Mouse (Mus musculus): Measurements from ENCODE around the gene Upf2. TPM values are rescaled to one million over a fixed set of nuclear protein-coding genes. Genes with fewer than 3 reads are reported as not detected.
"Not testable (repeated sequence)": the region's sequence is repeated elsewhere in the genome, so short reads cannot be mapped to it uniquely, and the experiment has no call there.

Upf2 gene
- polyA plus RNA-seq, 1 experiment from 2014 or later, result 13.7 TPM

DNA sequence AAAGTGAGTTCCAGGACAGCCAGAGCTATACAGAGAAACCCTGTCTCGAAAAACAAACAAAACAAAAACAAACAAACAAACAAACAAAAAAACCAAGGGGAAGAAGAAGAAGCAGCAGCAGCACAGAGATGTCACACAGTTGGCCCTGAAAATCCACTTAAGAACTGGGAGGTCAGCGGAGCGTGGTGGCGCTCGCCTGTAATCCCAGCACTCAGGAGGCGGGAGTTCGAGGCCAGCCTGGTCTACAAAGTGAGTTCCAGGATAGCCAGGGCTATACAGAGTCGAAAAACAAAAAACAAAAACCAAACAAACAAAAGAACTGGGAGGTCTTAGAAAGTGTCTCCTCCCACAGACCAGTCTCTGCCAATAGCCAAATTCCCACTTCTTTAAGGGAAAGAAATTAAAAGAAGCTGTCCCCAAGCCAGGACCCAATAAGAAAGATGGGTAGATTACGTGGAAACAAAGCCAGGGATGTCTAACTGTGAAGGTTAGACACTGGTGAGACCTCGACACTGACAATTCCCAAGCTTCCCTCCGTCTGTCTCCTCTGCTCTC lies 9.3 kb upstream of the Upf2 start:
- Histone ChIP-seq H3K4me3 (ENCODE audit: low read depth, low read length) (peak overlapping the region; percentile 49), H3K27ac (ENCODE audit: low read length) (no peak overlapping the region), H3K4me1 (ENCODE audit: control insufficient read depth, insufficient read depth, low read length) (no peaks in the 10 kb centered on the region), H3K36me3 (ENCODE audit: control insufficient read depth, insufficient read depth, low read length) (no peaks in the 10 kb centered on the region), H3K4me2 (replicated peaks; ENCODE audit: low read depth, low read length) (peak overlapping the region; percentile 63), H3K27me3 (ENCODE audit: control insufficient read depth, insufficient read depth, low read length) (no peaks in the 10 kb centered on the region), H3K9me3 (ENCODE audit: control insufficient read depth, low read depth, low read length) (no peaks in the 10 kb centered on the region), H3K9ac (replicated peaks; ENCODE audit: low read depth, low read length) (peak overlapping the region; percentile 55; the same call in 1 of the 2 replicates)
- WGBS, result 60% methylated on average over 11 of the region's 11 CpGs
- ATAC-seq (ENCODE audit: insufficient number of reproducible peaks, insufficient read depth, low FRiP score, low read depth), result no peak

DNA sequence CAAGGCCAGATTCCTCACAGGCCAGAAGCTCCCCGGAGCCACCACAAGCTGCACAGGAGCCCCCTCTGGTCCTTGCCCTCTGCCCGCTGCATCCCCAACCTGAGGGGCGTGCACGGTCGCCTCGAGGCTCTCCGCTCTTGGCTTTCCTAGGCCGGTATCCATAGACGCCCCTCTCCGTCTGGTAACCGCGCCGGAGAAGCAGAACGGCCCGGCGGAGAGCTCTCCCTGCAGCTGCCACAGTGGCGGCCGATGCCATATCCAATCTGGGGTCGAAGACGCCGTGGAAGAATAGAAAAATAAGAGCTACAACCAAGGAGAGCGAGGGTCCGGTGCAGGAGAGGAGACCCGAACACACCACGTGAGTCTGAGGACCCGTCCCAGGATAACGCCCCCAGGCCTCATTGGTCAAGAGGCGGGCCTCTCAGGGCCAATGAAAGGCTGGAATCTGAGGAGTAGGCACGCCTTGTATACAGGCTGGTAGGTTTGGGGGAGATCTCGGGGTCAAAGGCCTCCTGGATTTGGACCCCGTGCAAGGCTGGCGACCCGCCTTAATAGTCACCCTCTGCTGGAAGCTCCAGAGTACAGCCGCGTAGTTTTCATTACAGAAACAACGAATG lies 8.7 kb upstream of the Upf2 start, which contains the start of gene Dhtkd1:
Gene Dhtkd1 (minus strand): TSS at position 377 of the 617 bp plus-strand sequence.
- peak; percentile 92 for ATAC-seq (ENCODE audit: insufficient number of reproducible peaks, insufficient read depth, low FRiP score, low read depth)
- H3K4me1 ChIP-seq (ENCODE audit: control insufficient read depth, insufficient read depth, low read length), result no peaks in the 10 kb centered on the region
- no peaks in the 10 kb centered on the region for H3K9me3 ChIP-seq (ENCODE audit: control insufficient read depth, low read depth, low read length)
- H3K9ac ChIP-seq (replicated peaks; ENCODE audit: low read depth, low read length), result peak within 1 kb of the TSS; percentile 55
- no peaks in the 10 kb centered on the region for H3K36me3 ChIP-seq (ENCODE audit: control insufficient read depth, insufficient read depth, low read length)
- H3K27ac ChIP-seq (ENCODE audit: low read length), result no peak within 1 kb of the TSS
- WGBS, result under 1% methylated on average over 36 of the region's 36 CpGs
- no peaks in the 10 kb centered on the region for H3K27me3 ChIP-seq (ENCODE audit: control insufficient read depth, insufficient read depth, low read length)
- peak within 1 kb of the TSS; percentile 49 for H3K4me3 ChIP-seq (ENCODE audit: low read depth, low read length)
- peak within 1 kb of the TSS; percentile 63 for H3K4me2 ChIP-seq (replicated peaks; ENCODE audit: low read depth, low read length)

DNA sequence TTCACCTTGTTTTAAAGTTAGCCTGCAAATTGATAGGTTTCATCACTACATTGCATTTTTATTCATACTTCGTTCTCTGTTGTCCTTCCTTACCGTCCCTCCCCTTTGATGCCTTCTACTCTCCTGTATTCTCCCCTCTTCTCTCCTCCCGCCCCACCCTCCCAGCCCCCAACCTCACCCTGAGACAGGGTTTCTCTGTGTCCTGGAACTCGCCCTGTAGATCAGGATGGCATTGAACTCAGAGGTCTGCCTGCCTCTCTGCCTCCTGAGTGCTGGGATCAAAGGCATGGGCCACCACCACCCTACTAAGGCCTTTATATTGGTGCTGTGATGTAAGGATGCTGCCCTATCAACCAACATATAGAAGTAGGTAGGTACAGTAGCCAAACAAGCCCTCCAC lies 8.2 kb upstream of the Upf2 start:
- Histone ChIP-seq H3K9me3 (ENCODE audit: control insufficient read depth, low read depth, low read length) (no peaks in the 10 kb centered on the region), H3K4me2 (replicated peaks; ENCODE audit: low read depth, low read length) (peak overlapping the region; percentile 63), H3K27me3 (ENCODE audit: control insufficient read depth, insufficient read depth, low read length) (no peaks in the 10 kb centered on the region), H3K4me3 (ENCODE audit: low read depth, low read length) (peak overlapping the region; percentile 49), H3K4me1 (ENCODE audit: control insufficient read depth, insufficient read depth, low read length) (no peaks in the 10 kb centered on the region), H3K27ac (ENCODE audit: low read length) (no peak overlapping the region), H3K9ac (replicated peaks; ENCODE audit: low read depth, low read length) (no peak overlapping the region), H3K36me3 (ENCODE audit: control insufficient read depth, insufficient read depth, low read length) (no peaks in the 10 kb centered on the region)
- WGBS, result 32% methylated on average over 4 of the region's 4 CpGs
- ATAC-seq (ENCODE audit: insufficient number of reproducible peaks, insufficient read depth, low FRiP score, low read depth), result no peak

DNA sequence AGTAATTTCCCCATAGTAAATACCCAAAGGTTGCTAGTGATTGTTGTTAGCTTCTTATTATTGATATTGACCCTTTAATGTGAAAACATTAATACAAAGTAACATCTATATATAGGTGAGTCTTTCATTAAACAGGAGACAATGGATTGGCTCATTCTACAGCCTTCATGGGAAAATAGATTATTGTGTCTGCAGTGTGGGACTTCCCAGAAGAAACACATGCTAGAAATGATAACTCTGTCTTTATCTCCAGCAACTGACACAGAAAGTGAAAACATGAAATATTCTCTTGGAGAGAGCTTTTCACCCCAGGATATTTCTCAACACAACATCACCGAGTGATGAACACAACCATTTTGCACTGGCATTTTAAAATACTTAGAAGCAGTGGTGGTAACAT lies 5.6 kb upstream of the Upf2 start:
- Histone ChIP-seq H3K9me3 (ENCODE audit: control insufficient read depth, low read depth, low read length) (no peaks in the 10 kb centered on the region), H3K4me3 (ENCODE audit: low read depth, low read length) (no peak overlapping the region), H3K9ac (replicated peaks; ENCODE audit: low read depth, low read length) (no peak overlapping the region), H3K27me3 (ENCODE audit: control insufficient read depth, insufficient read depth, low read length) (no peaks in the 10 kb centered on the region), H3K4me2 (replicated peaks; ENCODE audit: low read depth, low read length) (no peak overlapping the region), H3K36me3 (ENCODE audit: control insufficient read depth, insufficient read depth, low read length) (no peaks in the 10 kb centered on the region), H3K4me1 (ENCODE audit: control insufficient read depth, insufficient read depth, low read length) (0 out of 2 replicates have a peak, but pooled peaks cover 3% of the 10 kb centered on the region), H3K27ac (ENCODE audit: low read length) (no peak overlapping the region)
- ATAC-seq (ENCODE audit: insufficient number of reproducible peaks, insufficient read depth, low FRiP score, low read depth), result no peak
- 88% methylated on average over 1 of the region's 1 CpGs for WGBS

DNA sequence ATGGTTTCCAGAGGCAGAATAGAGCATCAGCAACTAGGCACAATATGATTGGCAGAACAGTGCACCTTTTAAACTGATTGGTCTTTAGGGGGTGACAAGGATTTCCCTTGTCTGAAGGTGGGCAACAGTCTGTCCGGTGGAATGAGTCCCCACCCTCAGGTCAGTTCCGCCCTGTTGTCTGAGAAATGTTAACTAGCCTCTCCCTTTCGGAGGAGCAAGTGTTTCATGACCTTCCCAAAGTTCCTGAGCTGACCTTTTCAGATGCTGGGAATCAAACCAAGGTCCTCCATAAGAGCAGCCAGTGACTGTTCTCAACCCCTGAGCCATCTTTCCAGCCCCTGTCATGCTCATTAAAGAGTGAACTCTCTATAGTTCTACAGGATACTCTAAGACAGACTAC lies 4.4 kb upstream of the Upf2 start:
- Histone ChIP-seq H3K9me3 (ENCODE audit: control insufficient read depth, low read depth, low read length) (no peaks in the 10 kb centered on the region), H3K4me2 (replicated peaks; ENCODE audit: low read depth, low read length) (no peak overlapping the region), H3K27me3 (ENCODE audit: control insufficient read depth, insufficient read depth, low read length) (no peaks in the 10 kb centered on the region), H3K4me1 (ENCODE audit: control insufficient read depth, insufficient read depth, low read length) (0 out of 2 replicates have a peak, but pooled peaks cover 3% of the 10 kb centered on the region), H3K9ac (replicated peaks; ENCODE audit: low read depth, low read length) (no peak overlapping the region), H3K4me3 (ENCODE audit: low read depth, low read length) (no peak overlapping the region), H3K36me3 (ENCODE audit: control insufficient read depth, insufficient read depth, low read length) (no peaks in the 10 kb centered on the region), H3K27ac (ENCODE audit: low read length) (no peak overlapping the region)
- ATAC-seq (ENCODE audit: insufficient number of reproducible peaks, insufficient read depth, low FRiP score, low read depth), result no peak
- 82% methylated on average over 3 of the region's 3 CpGs for WGBS

DNA sequence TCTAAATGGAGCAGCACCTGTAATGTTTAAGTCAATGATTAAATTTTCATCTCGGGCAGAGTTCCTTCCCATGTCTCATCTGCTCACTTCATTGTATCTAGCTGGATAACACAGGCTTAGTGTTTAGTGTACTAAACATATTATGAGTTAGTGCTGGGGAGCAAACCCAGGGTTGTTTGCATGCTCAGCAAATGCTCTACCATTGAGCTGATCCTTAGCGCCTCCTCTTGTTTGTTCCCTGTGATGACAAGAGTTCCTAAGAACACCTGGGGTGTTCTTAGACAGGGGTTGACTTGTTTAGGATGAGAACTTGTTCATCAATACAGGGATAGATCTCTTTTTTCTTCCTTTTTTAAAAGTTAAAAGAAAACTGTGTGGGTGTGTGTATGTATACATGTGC lies 2.3 kb upstream of the Upf2 start:
- no peak overlapping the region for H3K9ac ChIP-seq (replicated peaks; ENCODE audit: low read depth, low read length)
- no peak overlapping the region for H3K4me3 ChIP-seq (ENCODE audit: low read depth, low read length)
- H3K4me1 ChIP-seq (ENCODE audit: control insufficient read depth, insufficient read depth, low read length), result peaks cover 9% of the 10 kb centered on the region; the same call in 1 of the 2 replicates
- H3K27ac ChIP-seq (ENCODE audit: low read length), result no peak overlapping the region
- H3K27me3 ChIP-seq (ENCODE audit: control insufficient read depth, insufficient read depth, low read length), result no peaks in the 10 kb centered on the region
- 86% methylated on average over 2 of the region's 2 CpGs for WGBS
- H3K9me3 ChIP-seq (ENCODE audit: control insufficient read depth, low read depth, low read length), result no peaks in the 10 kb centered on the region
- ATAC-seq (ENCODE audit: insufficient number of reproducible peaks, insufficient read depth, low FRiP score, low read depth), result no peak
- H3K4me2 ChIP-seq (replicated peaks; ENCODE audit: low read depth, low read length), result no peak overlapping the region
- H3K36me3 ChIP-seq (ENCODE audit: control insufficient read depth, insufficient read depth, low read length), result no peaks in the 10 kb centered on the region

DNA sequence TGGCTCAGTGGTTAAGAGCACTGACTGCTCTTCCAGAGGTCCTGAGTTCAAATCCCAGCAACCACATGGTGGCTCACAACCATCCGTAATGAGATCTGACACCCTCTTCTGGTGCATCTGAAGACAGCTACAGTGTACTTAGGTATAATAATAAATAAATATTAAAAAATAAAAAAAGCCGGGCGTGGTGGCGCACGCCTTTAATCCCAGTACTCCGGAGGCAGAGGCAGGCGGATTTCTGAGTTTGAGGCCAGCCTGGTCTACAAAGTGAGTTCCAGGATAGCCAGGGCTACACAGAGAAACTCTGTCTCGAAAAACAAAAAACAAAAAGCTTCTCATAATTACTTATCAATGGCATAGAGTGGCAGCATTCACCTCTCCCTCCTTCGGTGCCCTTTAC lies 1.4 kb upstream of the Upf2 start:
- not testable (repeated sequence) for H3K27me3 ChIP-seq (ENCODE audit: control insufficient read depth, insufficient read depth, low read length); H3K36me3 ChIP-seq (ENCODE audit: control insufficient read depth, insufficient read depth, low read length); ATAC-seq (ENCODE audit: insufficient number of reproducible peaks, insufficient read depth, low FRiP score, low read depth); H3K4me1 ChIP-seq (ENCODE audit: control insufficient read depth, insufficient read depth, low read length); H3K9me3 ChIP-seq (ENCODE audit: control insufficient read depth, low read depth, low read length)
- Histone ChIP-seq H3K4me3 (ENCODE audit: low read depth, low read length) (peak overlapping the region; percentile 91; the same call in 1 of the 2 replicates), H3K4me2 (replicated peaks; ENCODE audit: low read depth, low read length) (peak overlapping the region; percentile 63), H3K9ac (replicated peaks; ENCODE audit: low read depth, low read length) (0 out of 2 replicates have a peak overlapping the region, but pooled peaks have one; percentile 80), H3K27ac (ENCODE audit: low read length) (peak overlapping the region; percentile 77; the same call in 1 of the 2 replicates)
- WGBS, result 92% methylated on average over 9 of the region's 9 CpGs

DNA sequence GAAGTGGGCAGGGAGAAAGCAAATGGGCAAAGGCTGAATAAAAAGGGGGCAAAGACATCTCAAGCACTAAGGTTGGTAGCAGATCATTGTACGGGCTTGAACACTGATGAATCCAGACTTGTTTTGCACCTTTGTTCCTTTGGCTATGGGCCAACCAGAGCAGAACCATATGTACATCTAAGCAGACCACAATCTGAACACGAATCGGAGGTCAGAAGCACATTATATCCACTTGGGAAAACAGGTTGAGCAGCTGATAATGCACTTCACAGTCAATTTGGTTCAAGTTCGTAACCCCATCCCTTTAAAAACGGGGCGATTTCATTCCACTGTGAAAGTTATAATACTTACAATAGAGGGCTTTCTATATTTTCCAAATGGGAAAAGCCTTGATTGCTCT lies 964 bp upstream of the Upf2 start:
- Histone ChIP-seq H3K9ac (replicated peaks; ENCODE audit: low read depth, low read length) (peak overlapping the region; percentile 80), H3K4me3 (ENCODE audit: low read depth, low read length) (peak overlapping the region; percentile 91), H3K27ac (ENCODE audit: low read length) (peak overlapping the region; percentile 77), H3K9me3 (ENCODE audit: control insufficient read depth, low read depth, low read length) (no peaks in the 10 kb centered on the region), H3K36me3 (ENCODE audit: control insufficient read depth, insufficient read depth, low read length) (no peaks in the 10 kb centered on the region), H3K4me2 (replicated peaks; ENCODE audit: low read depth, low read length) (peak overlapping the region; percentile 63), H3K27me3 (ENCODE audit: control insufficient read depth, insufficient read depth, low read length) (no peaks in the 10 kb centered on the region), H3K4me1 (ENCODE audit: control insufficient read depth, insufficient read depth, low read length) (peaks cover 9% of the 10 kb centered on the region; the same call in 1 of the 2 replicates)
- no peak for ATAC-seq (ENCODE audit: insufficient number of reproducible peaks, insufficient read depth, low FRiP score, low read depth)
- 4% methylated on average over 6 of the region's 6 CpGs for WGBS

All from stomach, embryonic 14.5 days (tissue).